Mouse (Mus musculus): ENCODE measurements around the gene Tank.

Gene Tank

GRCm38 (mm10) chr2:61655382-61656281 is 77.2 kb downstream of the Tank start:
- in situ Hi-C loops (cut with MboI), result no loop called here

- in situ Hi-C loops (cut with MboI), result no loop called here
Measured at GRCm38 (mm10) chr2:61656421-61657411, 78.3 kb downstream of the Tank start.

GRCm38 (mm10) chr2:61659254-61659653 is 80.9 kb downstream of the Tank start:
- in situ Hi-C loops (cut with MboI), result no loop called here

GRCm38 (mm10) chr2:61662833-61663232 is 84.4 kb downstream of the Tank start:
- in situ Hi-C loops (cut with MboI), result no loop called here

- in situ Hi-C loops (cut with MboI), result no loop called here
Measured at GRCm38 (mm10) chr2:61663573-61664241, 85.3 kb downstream of the Tank start.

GRCm38 (mm10) chr2:61667420-61667819 is 89.0 kb downstream of the Tank start:
- in situ Hi-C loops (cut with MboI), result no loop called here

- in situ Hi-C loops (cut with MboI), result no loop called here
Measured at GRCm38 (mm10) chr2:61668260-61668659, 89.9 kb downstream of the Tank start.

- in situ Hi-C loops (cut with MboI), result no loop called here
Measured at GRCm38 (mm10) chr2:61674555-61674954, 96.2 kb downstream of the Tank start.

GRCm38 (mm10) chr2:61681572-61681971 is 103.2 kb downstream of the Tank start:
- in situ Hi-C loops (cut with MboI), result no loop called here

GRCm38 (mm10) chr2:61686533-61686932 is 108.1 kb downstream of the Tank start:
- in situ Hi-C loops (cut with MboI), result no loop called here

- in situ Hi-C loops (cut with MboI), result no loop called here
Measured at GRCm38 (mm10) chr2:61689086-61689485, 110.7 kb downstream of the Tank start.
